Mouse (Mus musculus) liver, postnatal 0 days (tissue): Measurements from ENCODE around the gene Smbd1.

ENCODE experiments used
- CTCF ChIP-seq: sonication (generic); IDR thresholded peaks from 2 replicates; pipeline ENCODE4 v1.5.1; 2016; ENCODE audit warnings: antibody characterized with exemption, low read depth
- EP300 ChIP-seq: IDR thresholded peaks from 2 replicates; pipeline ENCODE4 v1.6.1; 2016; ENCODE audit warnings: antibody characterized with exemption, low read depth, mild to moderate bottlenecking

GRCm38 (mm10) chr16:32766904-32767303, 43.4 kb downstream of the Smbd1 start:
- TF ChIP-seq EP300, result no peak
- no peak for TF ChIP-seq CTCF
